Mouse (Mus musculus): ENCODE data around the gene Pgp. TPM values are rescaled to one million over a fixed set of nuclear protein-coding genes. Genes with fewer than 3 reads are reported as not detected.

The Pgp gene
- 18.9 TPM for polyA plus RNA-seq (2017; shearing (Covaris generic))

DNA sequence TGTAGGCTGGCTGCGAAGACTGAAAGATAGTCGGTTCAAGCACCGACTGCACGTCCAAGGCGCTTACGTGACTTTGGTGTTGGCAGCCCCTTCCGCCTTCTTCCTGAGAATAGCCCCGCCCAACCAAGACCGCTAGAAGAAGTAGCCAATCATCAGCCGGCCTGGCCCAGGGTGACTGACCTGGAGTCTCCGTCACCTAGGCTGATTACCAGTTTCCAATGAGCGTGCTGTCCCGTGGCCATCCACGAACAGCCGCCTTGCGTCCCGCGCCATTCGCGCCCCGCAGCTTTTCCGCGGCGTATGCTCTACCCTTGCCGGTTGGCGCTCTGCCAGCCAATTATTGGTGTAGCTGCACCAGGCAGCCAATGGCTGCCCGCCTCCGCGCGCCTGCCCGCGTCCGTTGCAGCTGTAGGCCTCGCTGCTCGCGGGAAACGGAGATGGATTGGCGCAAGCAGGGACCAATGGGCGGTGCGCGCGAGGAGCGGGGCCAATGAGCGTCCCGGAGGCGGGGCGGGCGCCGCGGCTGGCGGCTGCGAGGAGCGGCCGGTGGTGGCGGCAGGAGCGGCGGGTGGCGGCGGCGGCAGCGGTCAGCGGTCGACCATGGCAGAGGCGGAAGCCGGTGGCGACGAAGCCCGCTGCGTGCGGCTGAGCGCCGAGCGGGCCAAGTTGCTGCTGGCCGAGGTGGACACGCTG, at the start of gene Pgp, which contains the start of gene E4f1:
Pgp (plus strand) TSS at position 483 of the 693 bp plus-strand sequence.
E4f1 (minus strand) TSS at position 404 of the 693 bp plus-strand sequence.

GRCm38 (mm10) chr17:24426471-24427169, 43.6 kb upstream of the Pgp start, which contains the start of gene Eci1:
TSS of gene Eci1 (plus strand) at chr17:24426641.

DNA sequence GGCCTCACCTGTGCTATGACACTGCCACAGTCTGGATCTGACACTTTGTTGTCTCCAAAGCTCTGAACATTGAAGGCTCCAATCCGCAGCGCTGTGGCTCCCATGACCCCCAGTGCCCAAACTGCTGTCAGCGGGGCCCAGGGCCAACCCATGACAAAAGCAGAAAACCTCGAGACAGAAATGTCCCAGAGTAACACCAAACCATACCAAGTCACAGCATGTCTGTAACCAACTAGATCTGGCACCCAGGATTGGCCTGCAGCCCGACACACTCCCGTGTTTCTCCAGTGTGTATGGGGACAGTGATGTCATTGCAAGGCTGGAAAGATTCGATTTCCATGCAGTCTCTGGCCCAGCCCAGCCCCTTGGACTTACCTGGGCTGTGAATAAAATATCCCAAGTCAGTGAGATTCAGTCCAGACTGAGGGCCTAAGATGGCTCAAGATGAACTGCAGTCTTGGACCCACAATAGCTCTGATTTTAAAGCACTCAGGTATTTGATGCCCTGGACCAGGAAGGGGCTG, 27.5 kb upstream of the Pgp start, which contains the start of gene Dnase1l2:
Dnase1l2 (minus strand) TSS at position 474 of the 524 bp plus-strand sequence.

GRCm38 (mm10) chr17:24473612-24474275, 3.6 kb downstream of the Pgp start, which contains the start of gene Bricd5:
TSS of gene Bricd5 (plus strand) at chr17:24473884.

DNA sequence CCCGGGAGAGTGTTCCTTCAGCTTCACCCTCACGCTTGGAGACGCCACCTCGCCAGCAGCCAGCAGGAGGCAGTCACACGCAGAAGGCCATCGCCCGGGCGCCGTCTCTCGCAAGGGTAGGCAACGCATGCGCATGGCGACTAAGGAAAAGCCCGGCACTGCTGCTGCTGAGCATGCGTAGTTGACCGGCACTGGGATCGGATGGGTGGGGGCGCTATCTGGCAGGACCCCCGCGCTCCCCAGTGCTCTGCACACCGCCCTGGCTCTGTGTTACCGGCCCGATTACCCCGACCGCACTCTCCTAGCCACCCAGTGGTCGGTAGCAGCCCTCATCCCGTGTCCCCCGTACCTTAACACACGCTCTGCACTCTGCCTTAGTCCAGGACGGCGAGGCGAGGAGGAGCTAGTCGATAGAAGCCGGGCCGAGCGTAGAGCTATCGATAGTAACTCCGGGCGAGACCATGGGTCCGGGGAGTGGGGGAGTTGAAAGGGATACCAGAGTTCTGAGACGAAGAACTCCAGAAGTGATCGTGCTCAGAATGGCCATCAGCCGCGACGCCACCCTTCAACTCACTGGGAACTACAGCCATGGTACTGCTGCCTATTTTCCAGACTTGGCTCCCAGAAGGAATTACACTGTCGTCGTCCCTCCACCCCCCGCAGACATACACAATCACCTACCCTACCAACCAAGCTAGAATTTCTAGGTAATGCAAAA, 8.6 kb downstream of the Pgp start, which contains the start of gene Mlst8:
Mlst8 (minus strand) TSS at position 416 of the 718 bp plus-strand sequence.

GRCm38 (mm10) chr17:24488186-24488661, 18.0 kb downstream of the Pgp start, which contains the start of gene Caskin1:
TSS of gene Caskin1 (plus strand) at chr17:24488601.

Other genes starting within 250 kb of the Pgp start
- gene Tedc2, start 249.5 kb upstream of the Pgp start, polyA plus RNA-seq (2017; shearing (Covaris generic)) = 1.1 TPM
- 1.9 TPM for gene Ccnf, start 218.9 kb upstream of the Pgp start, polyA plus RNA-seq (2017; shearing (Covaris generic))
- 0.15 TPM for gene Abca17, start 119.3 kb upstream of the Pgp start, polyA plus RNA-seq (2017; shearing (Covaris generic))
- gene Abca3, start 118.4 kb upstream of the Pgp start, polyA plus RNA-seq (2017; shearing (Covaris generic)) = 32.3 TPM
- gene Rnps1, start 55.8 kb upstream of the Pgp start, polyA plus RNA-seq (2017; shearing (Covaris generic)) = 284 TPM
- 34.1 TPM for gene Eci1, start 43.8 kb upstream of the Pgp start, polyA plus RNA-seq (2017; shearing (Covaris generic))
- gene Dnase1l2, start 27.3 kb upstream of the Pgp start, polyA plus RNA-seq (2017; shearing (Covaris generic)) = 2.0 TPM
- 144 TPM for gene E4f1, start 79 bp upstream of the Pgp start, polyA plus RNA-seq (2017; shearing (Covaris generic))
- not detected for gene Bricd5, start 3.5 kb downstream of the Pgp start, polyA plus RNA-seq (2017; shearing (Covaris generic))
- gene Mlst8, start 8.7 kb downstream of the Pgp start, polyA plus RNA-seq (2017; shearing (Covaris generic)) = 24.2 TPM
- 0.16 TPM for gene Caskin1, start 18.2 kb downstream of the Pgp start, polyA plus RNA-seq (2017; shearing (Covaris generic))
- 68.1 TPM for gene Traf7, start 57.5 kb downstream of the Pgp start, polyA plus RNA-seq (2017; shearing (Covaris generic))
- gene Rab26, start 63.8 kb downstream of the Pgp start, polyA plus RNA-seq (2017; shearing (Covaris generic)) = 1.1 TPM
- gene Pkd1, start 79.4 kb downstream of the Pgp start, polyA plus RNA-seq (2017; shearing (Covaris generic)) = 58.8 TPM
- 44.1 TPM for gene Tsc2, start 162.2 kb downstream of the Pgp start, polyA plus RNA-seq (2017; shearing (Covaris generic))
- 3.7 TPM for gene Nthl1, start 162.3 kb downstream of the Pgp start, polyA plus RNA-seq (2017; shearing (Covaris generic))
- 0.20 TPM for gene Slc9a3r2, start 179.9 kb downstream of the Pgp start, polyA plus RNA-seq (2017; shearing (Covaris generic))
- gene Npw, start 188.1 kb downstream of the Pgp start, polyA plus RNA-seq (2017; shearing (Covaris generic)) = not detected
- 23.2 TPM for gene Zfp598, start 199.3 kb downstream of the Pgp start, polyA plus RNA-seq (2017; shearing (Covaris generic))
- not detected for gene Syngr3, start 219.6 kb downstream of the Pgp start, polyA plus RNA-seq (2017; shearing (Covaris generic))
- 33.4 TPM for gene Gfer, start 225.8 kb downstream of the Pgp start, polyA plus RNA-seq (2017; shearing (Covaris generic))
- gene Noxo1, start 225.8 kb downstream of the Pgp start, polyA plus RNA-seq (2017; shearing (Covaris generic)) = 1.3 TPM
- 53.1 TPM for gene Tbl3, start 237.3 kb downstream of the Pgp start, polyA plus RNA-seq (2017; shearing (Covaris generic))
- not detected for gene Rnf151, start 247.7 kb downstream of the Pgp start, polyA plus RNA-seq (2017; shearing (Covaris generic))
- gene Rps2, start 247.7 kb downstream of the Pgp start, polyA plus RNA-seq (2017; shearing (Covaris generic)) = 1,119 TPM